Mouse (Mus musculus) yolk sac, embryonic 10.5 days (tissue): ENCODE data around the gene Rln3.
A peak's percentile ranks its signal among the peaks of the same experiment; 100 is the strongest.

Experiments
- DNase-seq: peaks from one replicate; pipeline ENCODE4 v3.0.0-alpha.2; 2017; ENCODE audit warnings: low spot score

Rln3 gene

GRCm38 (mm10) chr8:84044900-84045299, at the start of gene Rln3:
TSS of gene Rln3 (minus strand) at chr8:84045000.
- no peak for DNase-seq

DNA sequence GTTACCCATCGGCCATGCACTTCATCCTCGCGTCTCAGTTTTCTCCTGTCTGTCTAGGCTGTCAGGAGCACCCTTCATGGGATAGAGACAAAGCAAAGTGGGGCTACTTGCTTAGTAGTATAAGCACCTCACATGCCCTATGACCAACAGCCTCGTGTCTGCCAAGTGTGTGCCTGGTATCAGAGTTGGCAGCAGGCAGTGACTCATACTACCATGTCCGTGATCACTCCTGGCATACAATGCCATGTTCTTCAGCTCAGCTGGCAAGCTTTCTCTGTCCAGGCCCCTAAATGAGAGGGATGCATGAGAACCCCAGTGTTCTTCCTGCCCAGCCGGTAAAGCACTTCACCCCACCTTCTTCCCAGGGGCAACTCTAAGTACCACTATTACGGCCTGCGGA, 45.8 kb upstream of the Rln3 start:
- no peak for DNase-seq

- DNase-seq, result no peak
Observed at GRCm38 (mm10) chr8:84089277-84089676, 44.5 kb upstream of the Rln3 start.

DNA sequence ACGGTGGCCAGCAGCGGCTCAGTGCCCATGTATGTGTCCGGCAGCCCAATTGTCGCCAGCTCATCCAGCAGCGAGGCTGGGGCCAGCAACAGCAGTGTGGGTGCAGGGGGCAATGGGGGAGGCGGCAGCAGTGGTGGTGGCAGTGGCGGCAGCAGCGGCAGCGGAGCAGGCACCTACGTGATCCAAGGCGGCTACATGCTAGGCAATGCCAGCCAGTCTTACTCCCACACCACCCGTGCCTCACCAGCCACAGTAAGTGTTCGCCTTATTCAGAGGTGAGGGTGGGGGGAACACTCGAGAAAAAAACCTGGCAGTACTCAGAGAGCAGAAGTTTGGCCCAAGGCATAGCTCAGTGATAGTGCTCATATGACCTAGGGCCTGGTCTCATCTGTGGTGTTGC, 43.0 kb upstream of the Rln3 start:
- DNase-seq, result no peak

GRCm38 (mm10) chr8:84087156-84087555, 42.4 kb upstream of the Rln3 start:
- no peak for DNase-seq

GRCm38 (mm10) chr8:84084341-84085115, 39.7 kb upstream of the Rln3 start:
- DNase-seq, result no peak

- peak; percentile 86 for DNase-seq
Observed at GRCm38 (mm10) chr8:84083829-84084241, 39.0 kb upstream of the Rln3 start.

GRCm38 (mm10) chr8:84079206-84079605, 34.4 kb upstream of the Rln3 start:
- no peak for DNase-seq

- no peak for DNase-seq
Observed at GRCm38 (mm10) chr8:84076849-84077248, 32.0 kb upstream of the Rln3 start.

DNA sequence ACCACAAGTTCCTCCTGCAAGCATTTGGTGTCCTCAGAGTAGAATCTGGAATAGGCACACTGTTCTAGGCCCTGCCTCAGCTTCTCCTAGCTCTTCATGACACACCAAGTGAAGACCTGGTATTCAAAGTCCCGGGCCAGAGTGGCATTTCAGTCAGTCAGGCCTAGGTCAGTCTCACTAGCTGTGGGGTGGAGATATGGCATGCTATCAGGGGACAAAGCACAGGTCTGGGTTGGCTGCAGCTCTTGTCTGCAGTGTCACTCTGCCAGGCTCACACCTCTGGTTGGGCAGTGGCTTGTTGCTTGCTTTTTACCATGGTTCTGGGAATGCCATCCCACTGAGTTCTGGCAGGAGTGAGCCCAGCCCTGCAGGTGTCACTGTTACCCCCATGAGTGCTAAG, 31.6 kb upstream of the Rln3 start:
- no peak for DNase-seq

DNA sequence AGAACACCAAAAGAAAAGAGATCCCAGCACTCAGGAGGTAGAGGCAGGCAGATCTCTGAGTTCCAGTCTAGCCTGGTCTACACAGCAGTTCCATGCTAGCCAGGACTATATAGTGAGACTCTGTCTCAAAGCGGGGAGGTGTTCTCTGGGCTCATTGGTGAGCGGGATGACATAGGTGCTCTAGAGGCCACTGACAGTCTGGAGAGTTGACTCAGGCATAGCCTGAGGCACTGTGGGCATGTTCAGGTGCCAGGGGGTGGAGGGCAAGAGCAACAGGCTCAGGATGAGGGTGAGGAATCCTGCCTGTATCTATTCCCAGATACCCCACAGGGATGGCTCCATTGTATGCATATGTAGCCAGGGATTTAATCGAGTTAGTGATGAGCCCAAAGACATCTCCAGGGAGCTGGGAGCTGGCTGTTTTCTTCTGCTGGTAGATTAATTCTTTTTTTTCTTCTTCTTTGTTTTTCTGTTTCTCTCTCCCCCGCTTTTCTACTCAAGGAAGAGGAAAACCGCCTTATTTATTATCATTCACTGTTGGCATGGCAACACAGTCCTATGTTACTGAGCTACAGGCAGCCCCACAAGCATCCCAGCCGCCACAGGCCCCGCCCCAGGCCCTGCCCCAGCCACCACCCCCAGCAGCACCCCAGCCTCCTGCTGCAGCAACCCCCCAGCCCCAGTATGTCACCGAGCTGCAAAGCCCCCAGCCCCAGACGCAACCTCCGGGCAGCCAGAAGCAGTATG, 28.6 kb upstream of the Rln3 start:
- DNase-seq, result no peak

DNA sequence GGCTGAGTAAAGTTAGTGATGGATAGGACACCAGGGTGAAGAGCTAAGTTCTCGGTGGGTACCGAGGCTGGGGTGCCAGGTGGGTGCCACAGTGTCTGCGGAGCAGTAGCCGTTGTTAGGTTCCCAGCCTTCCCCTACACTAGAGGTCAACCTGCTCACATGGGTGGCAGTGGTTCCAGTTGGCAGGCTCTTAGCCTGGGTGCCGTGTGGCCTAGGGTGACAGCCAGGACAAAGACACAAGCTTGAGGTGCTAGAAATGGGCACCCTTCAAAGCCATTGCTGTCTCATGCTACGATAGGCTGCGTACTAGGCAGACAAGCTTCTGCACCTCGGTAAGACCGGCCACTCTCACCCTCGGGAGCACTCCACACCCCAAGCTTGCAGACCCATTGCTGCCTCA, 27.5 kb upstream of the Rln3 start:
- no peak for DNase-seq

GRCm38 (mm10) chr8:84071921-84072320, 27.1 kb upstream of the Rln3 start:
- DNase-seq, result no peak

DNA sequence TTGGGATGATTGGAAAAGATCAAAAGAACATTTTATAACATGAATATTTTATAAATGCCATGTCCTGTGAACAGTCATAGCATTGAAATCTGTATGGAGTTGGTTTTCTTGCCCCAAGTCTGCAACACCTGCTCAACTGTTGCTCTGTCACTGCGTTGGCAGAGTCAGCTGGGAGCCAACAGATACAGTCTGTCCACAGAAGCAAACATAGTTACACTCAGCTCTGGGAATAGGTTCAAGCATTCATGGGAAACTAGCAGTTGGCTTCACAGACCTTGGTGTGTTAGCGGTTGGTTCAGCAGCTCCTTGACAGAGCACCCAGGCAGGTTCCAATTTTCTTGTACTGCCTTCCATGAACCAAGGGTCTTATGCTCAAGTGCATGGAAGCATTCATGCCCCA, 25.9 kb upstream of the Rln3 start:
- no peak for DNase-seq

- DNase-seq, result no peak
Observed at GRCm38 (mm10) chr8:84070241-84070640, 25.4 kb upstream of the Rln3 start.

DNA sequence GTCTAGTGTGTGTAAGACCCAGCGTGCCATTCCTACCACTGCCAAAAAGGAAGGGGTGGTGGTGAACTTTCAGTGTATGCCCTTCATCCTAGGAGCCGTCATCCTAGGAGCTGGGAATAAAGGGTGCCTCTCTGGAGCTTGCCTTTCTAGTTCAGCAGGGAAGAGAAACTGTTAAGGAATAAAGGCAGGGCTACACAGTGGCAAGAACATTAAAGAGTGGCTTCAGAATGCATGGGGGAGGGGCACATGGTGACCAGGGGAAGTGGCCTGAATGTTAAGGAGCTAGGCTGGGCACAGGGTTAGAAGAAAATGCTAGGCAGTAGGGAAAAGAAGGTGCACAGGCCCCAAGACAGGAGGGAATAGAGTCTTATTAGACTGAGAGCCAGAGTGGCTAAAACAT, 24.9 kb upstream of the Rln3 start:
- no peak for DNase-seq

GRCm38 (mm10) chr8:84069169-84069568, 24.4 kb upstream of the Rln3 start:
- DNase-seq, result peak; percentile 71

- DNase-seq, result no peak
Observed at GRCm38 (mm10) chr8:84068316-84069035, 23.7 kb upstream of the Rln3 start.

DNA sequence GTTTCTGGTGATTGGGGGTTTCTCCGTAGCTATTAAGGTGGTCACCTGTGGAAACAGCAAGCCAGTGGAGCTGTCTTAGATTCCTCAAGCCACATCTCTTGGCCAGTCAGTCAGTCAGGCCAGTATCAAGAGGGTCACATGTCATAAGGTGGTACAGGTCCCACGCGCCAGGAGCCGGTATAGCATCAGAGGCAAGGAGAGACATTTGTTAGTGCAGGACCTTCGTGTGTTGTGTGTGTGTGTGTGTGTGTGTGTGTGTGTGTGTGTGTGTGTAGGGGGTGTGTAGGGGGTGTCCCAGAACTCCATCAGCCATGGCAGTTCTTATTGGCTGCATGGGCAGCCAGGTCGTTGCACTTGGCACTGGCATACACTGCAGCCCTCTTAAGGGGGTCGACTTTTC, 23.1 kb upstream of the Rln3 start:
- DNase-seq, result no peak

- DNase-seq, result peak; percentile 95
Observed at GRCm38 (mm10) chr8:84067047-84067573, 22.3 kb upstream of the Rln3 start.

GRCm38 (mm10) chr8:84066291-84066930, 21.6 kb upstream of the Rln3 start, which contains the start of gene Rfx1:
TSS of gene Rfx1 (plus strand) at chr8:84066834.
- peak; percentile 100 for DNase-seq

- DNase-seq, result no peak
Observed at GRCm38 (mm10) chr8:84065457-84066072, 20.8 kb upstream of the Rln3 start.
